In the genomic region with DNA sequence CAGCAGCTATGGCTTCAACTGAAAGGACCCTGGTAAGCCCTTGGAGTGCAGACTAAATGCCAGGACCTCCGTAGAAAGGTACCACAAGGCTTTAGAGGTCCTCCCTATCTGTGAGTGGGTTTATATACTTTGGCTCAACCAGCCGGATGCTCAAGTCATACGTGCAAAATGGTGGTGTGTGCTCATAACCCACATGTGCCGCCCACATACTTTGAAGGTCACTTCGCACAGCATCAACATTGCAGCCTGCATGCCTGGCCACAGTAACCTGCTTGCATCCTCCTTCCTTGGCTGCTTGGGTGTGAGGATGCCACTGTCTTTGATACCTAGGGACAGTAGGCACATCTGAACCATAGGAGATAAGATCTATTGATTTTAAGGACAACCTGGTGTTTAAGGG, we compare ENCODE assay signal across 1 mouse cellular context.
TF ChIP-seq lines count a peak whose summit lies in the region.

No protein-coding gene starts in this region.

TF ChIP-seq in CH12.LX, 34 proteins besides CTCF, POLR2A, EP300 and RAD21 (continued from another document):
- TF ChIP-seq TBP (conservative IDR thresholded peaks at IDR 0.05; ENCODE audit: low read depth, low read length) (no peak), ZNF384 (IDR thresholded peaks at IDR 0.05; ENCODE audit: low read depth, low read length) (no peak), USF1 (IDR thresholded peaks at IDR 0.05; ENCODE audit: low read depth, low read length) (no peak), BHLHE40 (IDR thresholded peaks at IDR 0.05; ENCODE audit: low read depth, low read length) (no peak), MAZ (IDR thresholded peaks at IDR 0.05; ENCODE audit: low read depth, low read length) (no peak), CHD2 (IDR thresholded peaks at IDR 0.05; ENCODE audit: low read length) (no peak), UBTF (IDR thresholded peaks at IDR 0.05; ENCODE audit: low read depth, low read length) (no peak), JUND (conservative IDR thresholded peaks at IDR 0.05; ENCODE audit: low read depth, low read length) (no peak), MAX (IDR thresholded peaks at IDR 0.05; ENCODE audit: low read length) (no peak)
